Mouse (Mus musculus) limb, embryonic 11.5 days (tissue): ENCODE measurements around the gene Chd2. TPM values are rescaled to one million over a fixed set of nuclear protein-coding genes. Genes with fewer than 3 reads are reported as not detected.
"Not testable (repeated sequence)": the region's sequence is repeated elsewhere in the genome, so short reads cannot be mapped to it uniquely, and the experiment has no call there.

ENCODE experiments used
- ATAC-seq: fragments of 200-750 bp; cut with Nextera tagmentation; 2 replicates; pipeline ENCODE4 v1.8.0; 2017; ENCODE audit warnings: low read depth; ENCODE audit not compliant: insufficient number of reproducible peaks, low FRiP score, low TSS enrichment
- DNase-seq: peaks from one replicate; pipeline ENCODE4 v3.0.0-alpha.2; 2015; ENCODE audit warnings: low spot score
- H3K27ac ChIP-seq: fragments of 300-500 bp; sonication (generic); replicated peaks from 2 replicates; pipeline ENCODE4 v1.5.1; 2014; ENCODE audit warnings: low read depth, mild to moderate bottlenecking, low read length
- H3K27me3 ChIP-seq: fragments of 300-500 bp; sonication (generic); 2 replicates; pipeline ENCODE4 v1.6.1; 2014; ENCODE audit warnings: mild to moderate bottlenecking, low read length, mixed read lengths; ENCODE audit not compliant: control insufficient read depth, insufficient read depth
- H3K36me3 ChIP-seq: fragments of 300-500 bp; sonication (generic); 2 replicates; pipeline ENCODE4 v1.6.1; 2014; ENCODE audit warnings: mild to moderate bottlenecking, low read length, moderate library complexity, mixed read lengths; ENCODE audit not compliant: control insufficient read depth, insufficient read depth
- H3K4me1 ChIP-seq: fragments of 300-500 bp; sonication (generic); 2 replicates; pipeline ENCODE4 v1.6.1; 2014; ENCODE audit warnings: low read length, mixed read lengths; ENCODE audit not compliant: control insufficient read depth, insufficient read depth
- H3K4me2 ChIP-seq: fragments of 300-500 bp; sonication (generic); 2 replicates; pipeline ENCODE4 v1.6.1; 2014; ENCODE audit warnings: low read depth, mild to moderate bottlenecking, moderate library complexity; ENCODE audit not compliant: severe bottlenecking
- H3K4me3 ChIP-seq: fragments of 300-500 bp; sonication (generic); 2 replicates; pipeline ENCODE4 v1.5.1; 2014; ENCODE audit warnings: low read depth, low read length
- H3K9ac ChIP-seq: fragments of 300-500 bp; sonication (generic); 2 replicates; pipeline ENCODE4 v1.6.1; 2014; ENCODE audit warnings: mild to moderate bottlenecking, low read length
- H3K9me3 ChIP-seq: fragments of 300-500 bp; sonication (generic); 2 replicates; pipeline ENCODE4 v1.6.1; 2016; ENCODE audit warnings: low read length; ENCODE audit not compliant: control insufficient read depth
- WGBS: fragments of 180-500 bp; shearing (Covaris S2); extraction: QIAGEN DNeasy Blood & Tissue Kit; methylation state at CpG from one replicate; pipeline ENCODE4 v1.1.7; 2014; 5-methylcytosine and 5-hydroxymethylcytosine counted together
- polyA plus RNA-seq: library from polyadenylated mRNA; unstranded; fragments of >200 nt; fragmentation: Nextera tagmentation; extraction: Ambion mirVana; gene quantifications from 2 replicates; pipeline ENCODE4 v1.2.1, GENCODE M21; 2014

Chd2 gene
- polyA plus RNA-seq, 1 experiment from 2014 or later = 48.9 TPM

DNA sequence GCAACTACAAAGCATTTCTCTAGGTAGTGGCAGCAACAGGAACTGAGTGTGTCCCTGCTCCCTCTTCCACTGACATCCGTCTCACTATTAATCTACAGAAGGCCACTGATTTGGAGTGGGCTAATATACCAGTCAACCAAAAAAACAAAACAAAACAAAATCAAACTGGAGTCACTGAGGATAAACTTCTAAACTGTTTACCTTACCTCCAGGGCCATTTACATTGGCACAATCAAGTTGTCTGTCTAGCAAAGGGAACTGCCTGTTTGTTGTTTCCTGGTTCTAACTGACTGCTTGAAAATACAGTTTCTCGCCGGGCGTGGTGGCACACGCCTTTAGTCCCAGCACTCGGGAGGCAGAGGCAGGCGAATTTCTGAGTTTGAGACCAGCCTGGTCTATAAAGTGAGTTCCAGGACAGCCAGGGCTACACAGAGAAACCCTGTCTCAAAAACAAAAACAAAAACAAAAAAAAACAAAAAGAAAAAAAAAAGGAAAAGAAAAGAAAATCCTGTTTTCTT is 13.2 kb downstream of the Chd2 start:
- not testable (repeated sequence) for H3K4me3 ChIP-seq, H3K27ac ChIP-seq, ATAC-seq, H3K4me1 ChIP-seq, H3K36me3 ChIP-seq, H3K9ac ChIP-seq, H3K9me3 ChIP-seq, DNase-seq, H3K4me2 ChIP-seq, H3K27me3 ChIP-seq
- 90% methylated on average over 7 of the region's 7 CpGs for WGBS

DNA sequence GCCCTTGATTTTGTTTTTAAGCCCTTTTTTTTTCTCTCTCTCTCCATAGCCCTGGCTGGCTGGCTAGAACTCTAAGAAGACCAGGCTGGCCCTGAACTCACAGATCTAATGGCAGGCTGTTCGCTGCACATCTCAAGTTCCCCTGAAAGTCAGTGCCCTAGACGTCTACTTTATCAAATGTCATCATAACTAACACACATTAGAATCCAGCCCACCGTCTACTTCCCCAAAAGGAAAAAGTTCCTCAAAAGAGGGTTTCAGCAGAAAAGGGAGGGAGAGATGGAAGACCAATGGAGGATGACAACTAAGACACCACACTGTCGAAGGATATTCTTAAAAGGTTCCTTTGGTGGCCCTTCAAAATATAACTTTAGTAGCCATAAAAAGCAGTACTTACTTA is 14.4 kb downstream of the Chd2 start:
- DNase-seq (no peak), ATAC-seq (no peak)
- no peaks in the 10 kb centered on the region for H3K27me3 ChIP-seq
- peaks cover 6% of the 10 kb centered on the region for H3K36me3 ChIP-seq
- no peaks in the 10 kb centered on the region for H3K4me1 ChIP-seq
- H3K27ac ChIP-seq = peak overlapping the region; percentile 22; the same call in 1 of the 2 replicates
- H3K9ac ChIP-seq = no peak overlapping the region
- no peak overlapping the region for H3K4me2 ChIP-seq
- no peak overlapping the region for H3K4me3 ChIP-seq
- WGBS = 86% methylated on average over 4 of the region's 4 CpGs
- H3K9me3 ChIP-seq = no peaks in the 10 kb centered on the region

DNA sequence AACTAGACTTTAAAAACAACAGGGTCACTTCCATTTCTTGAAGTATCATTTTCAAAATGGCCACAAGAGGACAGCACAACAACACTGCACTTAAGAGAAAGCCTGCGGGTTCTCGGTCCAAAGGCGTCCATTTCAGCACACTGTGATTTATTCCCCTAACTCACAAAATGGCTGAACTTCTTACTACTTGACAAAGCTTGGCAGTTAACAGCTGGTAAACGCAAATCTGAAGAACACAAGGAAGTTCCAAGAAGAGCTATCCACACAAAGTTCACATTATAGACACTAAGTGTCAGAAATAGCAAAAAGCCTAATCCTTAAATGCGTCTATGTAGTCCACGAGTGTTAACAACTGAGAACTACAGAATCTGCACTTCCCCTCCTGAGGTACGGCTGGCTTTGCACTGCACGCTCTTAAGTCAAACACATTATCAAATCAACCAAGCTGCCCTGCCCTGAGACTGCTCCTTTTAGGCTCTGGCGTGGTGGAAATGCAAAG is 17.1 kb downstream of the Chd2 start:
- Histone ChIP-seq H3K27me3 (no peaks in the 10 kb centered on the region), H3K9me3 (no peaks in the 10 kb centered on the region), H3K9ac (no peak overlapping the region), H3K36me3 (peaks cover 9% of the 10 kb centered on the region), H3K4me1 (no peaks in the 10 kb centered on the region), H3K4me3 (no peak overlapping the region), H3K27ac (peak overlapping the region; percentile 49; the same call in 1 of the 2 replicates), H3K4me2 (no peak overlapping the region)
- WGBS = 43% methylated on average over 9 of the region's 9 CpGs
- ATAC-seq (no peak), DNase-seq (peak; percentile 65)

DNA sequence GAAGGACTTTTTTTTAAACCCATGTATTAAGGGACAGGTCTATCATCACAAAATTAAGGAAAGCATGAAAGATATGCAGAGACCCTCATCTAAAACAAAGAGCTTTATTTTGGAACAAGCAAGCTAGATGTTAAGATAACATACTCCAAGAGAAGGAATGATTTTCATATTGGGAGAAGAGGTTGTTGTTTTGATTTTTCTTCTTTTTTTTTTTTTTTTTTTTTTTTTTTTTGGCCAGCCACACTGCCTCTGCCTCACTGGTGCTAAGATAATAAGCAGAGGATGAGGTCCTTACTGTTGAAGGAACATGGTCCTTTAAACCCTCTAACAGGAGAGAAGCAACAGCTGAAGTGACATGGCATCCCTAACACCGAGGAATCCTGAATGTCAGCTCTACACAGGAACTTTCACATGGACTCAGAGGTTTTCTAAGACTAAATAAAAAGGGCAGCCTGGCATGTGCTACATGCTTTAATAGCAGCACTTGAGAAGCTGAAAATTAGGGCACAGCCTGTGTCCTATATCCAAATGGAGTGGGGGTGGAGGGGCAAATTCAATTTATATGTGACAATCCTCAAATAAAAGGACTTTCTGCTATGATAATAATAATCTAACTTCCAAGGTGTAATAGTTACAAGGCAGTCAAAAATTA is 17.9 kb downstream of the Chd2 start:
- Histone ChIP-seq H3K27ac (no peak overlapping the region), H3K9ac (no peak overlapping the region), H3K9me3 (no peaks in the 10 kb centered on the region), H3K4me2 (no peak overlapping the region), H3K4me3 (no peak overlapping the region), H3K36me3 (peaks cover 7% of the 10 kb centered on the region; the same call in 1 of the 2 replicates), H3K4me1 (no peaks in the 10 kb centered on the region), H3K27me3 (no peaks in the 10 kb centered on the region)
- ATAC-seq = no peak
- 90% methylated on average over 1 of the region's 1 CpGs for WGBS
- DNase-seq = no peak

DNA sequence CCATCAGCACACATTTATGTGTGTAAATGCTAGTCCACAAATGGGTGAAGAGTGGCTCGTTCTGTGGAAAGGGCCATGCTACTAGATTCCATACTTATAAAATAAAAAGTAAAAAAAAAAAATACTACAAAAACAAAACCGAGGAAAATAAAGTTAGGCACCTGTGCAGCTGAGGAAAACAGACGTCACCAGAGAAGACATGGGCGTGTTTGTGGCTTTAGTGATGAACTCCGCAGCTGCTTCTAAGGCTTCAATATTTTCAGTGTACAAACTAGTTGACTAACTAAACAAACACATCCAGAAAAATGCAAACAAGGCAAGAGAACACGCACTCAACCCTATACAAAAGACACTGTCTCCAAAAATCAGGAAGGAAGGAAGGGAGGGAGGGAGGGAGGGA is 18.4 kb downstream of the Chd2 start:
- no peak overlapping the region for H3K4me3 ChIP-seq
- H3K27me3 ChIP-seq = no peaks in the 10 kb centered on the region
- H3K4me1 ChIP-seq = no peaks in the 10 kb centered on the region
- no peak overlapping the region for H3K27ac ChIP-seq
- H3K4me2 ChIP-seq = no peak overlapping the region
- ATAC-seq = no peak
- no peak overlapping the region for H3K9ac ChIP-seq
- no peak for DNase-seq
- WGBS = 95% methylated on average over 6 of the region's 6 CpGs
- H3K9me3 ChIP-seq = no peaks in the 10 kb centered on the region
- H3K36me3 ChIP-seq = peaks cover 7% of the 10 kb centered on the region; the same call in 1 of the 2 replicates

DNA sequence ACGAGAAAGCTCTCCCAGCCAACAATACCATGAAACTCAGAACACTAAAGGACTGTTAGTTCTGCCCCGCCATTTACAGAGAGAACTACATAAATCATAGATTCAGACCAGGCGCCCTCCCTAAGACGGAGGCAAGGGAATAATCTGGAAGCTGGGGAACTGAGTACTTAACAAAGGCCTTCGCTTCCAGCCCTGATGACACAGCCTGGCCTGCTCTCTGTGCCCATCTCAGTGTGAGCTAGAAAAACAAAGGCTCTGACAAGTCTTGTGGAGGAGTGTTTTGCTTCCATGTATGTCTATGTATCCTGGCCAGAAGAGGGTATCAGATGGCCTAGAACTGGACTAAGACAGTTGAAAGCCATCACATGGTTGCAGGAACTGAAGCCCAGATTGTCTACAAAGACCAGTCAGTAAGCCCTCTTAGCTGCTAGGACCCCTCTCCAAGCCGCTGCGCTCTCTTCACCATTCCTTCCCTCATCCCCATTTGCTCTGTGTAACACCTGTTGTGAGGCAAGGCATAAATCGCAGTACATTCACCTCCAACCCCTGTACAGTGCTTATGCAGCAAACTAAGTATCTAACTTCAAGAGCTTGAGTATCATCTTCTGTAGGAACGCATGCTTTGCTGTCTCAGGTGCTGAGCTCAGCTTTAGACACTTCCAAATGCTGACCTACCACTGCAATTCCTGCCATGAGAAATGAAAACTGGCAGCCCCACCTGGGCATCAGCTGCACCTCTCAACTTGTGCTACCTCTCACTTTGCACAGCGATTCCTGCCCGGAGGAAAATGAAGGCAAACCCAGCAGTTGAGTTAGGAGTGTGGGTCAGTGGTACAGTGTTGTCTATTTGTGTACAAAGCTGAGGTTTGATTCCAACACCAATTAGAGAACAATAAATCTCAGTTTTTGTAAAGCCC is 20.1 kb downstream of the Chd2 start:
- ATAC-seq (no peak), DNase-seq (no peak)
- Histone ChIP-seq H3K27ac (no peak overlapping the region), H3K27me3 (no peaks in the 10 kb centered on the region), H3K4me2 (no peak overlapping the region), H3K36me3 (peaks cover 7% of the 10 kb centered on the region; the same call in 1 of the 2 replicates), H3K9ac (0 out of 2 replicates have a peak overlapping the region, but pooled peaks have one; percentile 27), H3K9me3 (no peaks in the 10 kb centered on the region), H3K4me1 (no peaks in the 10 kb centered on the region), H3K4me3 (no peak overlapping the region)
- 88% methylated on average over 11 of the region's 11 CpGs for WGBS

DNA sequence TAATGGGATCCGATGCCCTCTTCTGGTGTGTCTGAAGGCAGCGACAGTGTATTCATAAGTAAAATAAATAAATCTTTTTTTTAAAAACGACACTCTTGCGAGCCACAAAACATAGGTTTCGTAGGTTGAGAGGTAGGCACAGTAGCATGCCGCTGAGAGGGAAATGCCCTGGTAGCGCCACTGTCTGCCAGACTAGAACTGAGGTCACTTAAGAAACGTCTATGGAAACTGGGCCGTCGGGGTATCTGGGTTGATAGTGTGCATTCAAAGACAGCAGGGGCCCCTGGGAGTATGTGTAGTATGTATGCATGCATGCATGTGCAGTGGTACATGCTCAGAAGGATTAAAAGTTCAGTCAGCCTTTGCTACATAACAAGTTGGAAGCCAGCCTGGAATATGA is 21.4 kb downstream of the Chd2 start:
- Histone ChIP-seq H3K27ac (no peak overlapping the region), H3K4me2 (no peak overlapping the region)
- no peak for ATAC-seq

DNA sequence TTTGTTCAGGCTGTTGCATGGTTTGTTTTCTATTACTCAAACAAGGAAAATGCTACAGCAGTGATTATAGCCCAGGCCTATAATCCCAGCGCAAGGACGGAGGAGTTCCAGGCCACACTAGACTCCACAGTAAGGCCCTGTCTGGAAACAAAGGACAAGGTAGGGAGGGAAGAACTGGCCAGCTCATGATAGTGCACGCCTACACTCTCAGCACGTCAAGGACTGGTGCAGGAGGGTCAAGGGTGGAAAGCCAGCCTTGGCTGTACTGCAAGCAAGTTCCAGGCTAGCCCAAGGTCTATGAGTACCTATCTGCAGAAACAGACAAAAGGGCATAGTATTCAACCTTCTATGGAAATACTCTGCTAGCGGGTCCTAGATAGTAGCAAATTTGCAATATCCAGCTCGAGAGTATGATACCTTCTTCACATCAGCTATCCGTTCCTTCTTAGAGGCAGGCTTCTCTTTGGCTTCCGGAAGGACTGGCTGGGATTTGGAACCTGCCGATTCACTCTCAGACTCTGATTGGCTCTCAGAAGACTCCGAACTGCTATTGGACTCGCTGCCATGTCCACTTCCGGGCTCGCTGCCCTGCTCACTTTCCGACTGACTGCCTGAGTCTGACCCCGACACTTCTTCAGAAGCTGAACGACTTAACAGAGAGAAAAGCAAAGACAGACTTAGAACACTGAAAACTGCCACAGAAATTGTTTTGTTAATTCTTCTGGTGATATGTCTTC is 22.4 kb downstream of the Chd2 start:
- Histone ChIP-seq H3K36me3 (peaks cover 19% of the 10 kb centered on the region), H3K4me1 (no peaks in the 10 kb centered on the region), H3K27me3 (no peaks in the 10 kb centered on the region), H3K9ac (no peak overlapping the region), H3K27ac (no peak overlapping the region), H3K4me3 (no peak overlapping the region), H3K9me3 (no peaks in the 10 kb centered on the region), H3K4me2 (no peak overlapping the region)
- WGBS = 94% methylated on average over 16 of the region's 16 CpGs
- no peak for ATAC-seq
- DNase-seq = no peak

More for the DNA sequence above, 21.4 kb downstream of the Chd2 start:
- Histone ChIP-seq H3K9ac (no peak overlapping the region), H3K36me3 (peaks cover 10% of the 10 kb centered on the region), H3K9me3 (no peaks in the 10 kb centered on the region), H3K27me3 (no peaks in the 10 kb centered on the region), H3K4me1 (no peaks in the 10 kb centered on the region), H3K4me3 (no peak overlapping the region)
- DNase-seq = no peak
- WGBS = 92% methylated on average over 10 of the region's 10 CpGs
